Mouse (Mus musculus) kidney, postnatal 0 days (tissue): ENCODE measurements at regions not wholly inside any gene's neighbourhood (a gene's known extent, or its start where the extent isn't known, plus 50 kb on each side); places are given as distances from the start of the nearest gene placed in this dataset.
"Not testable (repeated sequence)": the region's sequence is repeated elsewhere in the genome, so short reads cannot be mapped to it uniquely, and the experiment has no call there.

Experiments used
- ATAC-seq: fragments of 200-750 bp; cut with Nextera tagmentation; replicated peaks from 2 replicates; pipeline ENCODE4 v1.8.0; 2017; ENCODE audit warnings: low read depth, moderate number of reproducible peaks, moderate TSS enrichment, moderate library complexity; ENCODE audit not compliant: low FRiP score
- DNase-seq: peaks from one replicate; pipeline ENCODE4 v3.0.0-alpha.2; 2016; ENCODE audit warnings: low spot score
- H3K27ac ChIP-seq: fragments of 300-500 bp; sonication (generic); 2 replicates; pipeline ENCODE4 v1.5.1; 2014; ENCODE audit warnings: mild to moderate bottlenecking
- H3K27me3 ChIP-seq: fragments of 300-500 bp; sonication (generic); 2 replicates; pipeline ENCODE4 v1.6.1; 2014; ENCODE audit warnings: low read length, mixed read lengths; ENCODE audit not compliant: insufficient read depth
- H3K36me3 ChIP-seq: fragments of 300-500 bp; sonication (generic); 2 replicates; pipeline ENCODE4 v1.6.1; 2014; ENCODE audit warnings: low read length, mixed read lengths; ENCODE audit not compliant: insufficient read depth
- H3K4me1 ChIP-seq: fragments of 300-500 bp; sonication (generic); replicated peaks from 2 replicates; pipeline ENCODE4 v1.6.1; 2014; ENCODE audit warnings: antibody characterized with exemption, low read length, mixed read lengths; ENCODE audit not compliant: insufficient read depth
- H3K4me2 ChIP-seq: fragments of 300-500 bp; sonication (generic); 2 replicates; pipeline ENCODE4 v1.6.1; 2014; ENCODE audit warnings: mild to moderate bottlenecking, low read length, moderate library complexity, mixed read lengths
- H3K4me3 ChIP-seq: fragments of 300-500 bp; sonication (generic); replicated peaks from 2 replicates; pipeline ENCODE4 v1.5.1; 2014; ENCODE audit warnings: low read depth, low read length
- H3K9ac ChIP-seq: fragments of 300-500 bp; sonication (generic); 2 replicates; pipeline ENCODE4 v1.6.1; 2014; ENCODE audit warnings: low read depth, low read length
- H3K9me3 ChIP-seq: fragments of 300-500 bp; sonication (generic); replicated peaks from 2 replicates; pipeline ENCODE4 v1.6.1; 2016; ENCODE audit warnings: low read length, inconsistent platforms, mixed read lengths
- CTCF ChIP-seq: IDR thresholded peaks from 2 replicates; pipeline ENCODE4 v1.5.1; 2016; ENCODE audit warnings: antibody characterized with exemption, low read depth, mild to moderate bottlenecking, moderate library complexity
- WGBS: fragments of 180-500 bp; shearing (Covaris S2); extraction: QIAGEN DNeasy Blood & Tissue Kit; methylation state at CpG from one replicate; pipeline ENCODE4 v1.1.7; 2014; 5-methylcytosine and 5-hydroxymethylcytosine counted together

DNA sequence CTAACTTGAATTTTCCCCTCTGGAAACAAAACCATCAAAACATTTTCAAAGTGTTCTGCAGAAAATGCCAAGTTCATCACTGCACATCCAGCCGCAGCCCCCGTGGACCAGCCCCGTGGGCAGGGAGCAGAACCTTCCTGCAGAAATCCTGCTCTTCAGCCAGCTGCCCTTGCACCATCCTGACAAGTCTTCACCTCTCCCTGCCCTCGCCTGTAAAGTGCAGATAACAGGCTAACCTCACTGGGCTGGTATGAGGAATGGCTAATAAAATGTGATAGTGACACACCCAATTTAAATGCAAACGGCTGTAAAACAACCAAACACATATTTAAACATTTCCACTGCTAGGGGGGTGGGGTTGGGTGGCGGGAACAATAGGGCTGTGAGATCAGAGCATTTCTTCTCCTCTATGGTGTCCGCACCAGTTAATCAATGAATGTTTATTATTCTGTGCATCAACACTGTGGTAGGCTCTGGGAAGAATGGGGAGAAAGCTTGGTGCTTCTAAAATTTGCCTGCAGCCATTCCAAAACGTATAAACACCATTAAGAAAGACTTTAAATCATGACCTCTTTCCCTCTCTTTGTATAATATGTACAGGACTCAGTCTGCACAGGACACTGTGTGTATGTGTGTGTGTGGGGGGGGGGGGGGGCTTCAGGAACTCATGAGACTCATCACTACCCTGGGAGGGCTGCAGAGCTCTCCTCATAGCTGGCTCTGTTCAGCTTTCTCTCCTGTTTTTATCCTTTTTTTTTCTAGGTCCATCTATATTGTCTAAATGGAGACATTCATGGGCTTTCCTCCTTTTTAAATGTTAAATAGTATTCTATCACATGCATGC, 215.1 kb upstream of the Klf3 start:
- H3K9ac ChIP-seq = no peak overlapping the region
- H3K27me3 ChIP-seq = no peaks in the 10 kb centered on the region
- ATAC-seq = no peak
- H3K4me2 ChIP-seq = no peak overlapping the region
- no peak overlapping the region for H3K27ac ChIP-seq
- no peak for DNase-seq
- 0 out of 2 replicates have a peak, but pooled peaks cover 5% of the 10 kb centered on the region for H3K4me1 ChIP-seq
- TF ChIP-seq CTCF = no peak
- H3K4me3 ChIP-seq = no peak overlapping the region
- H3K9me3 ChIP-seq = no peaks in the 10 kb centered on the region
- H3K36me3 ChIP-seq = no peaks in the 10 kb centered on the region
- WGBS = 27% methylated on average over 8 of the region's 8 CpGs

DNA sequence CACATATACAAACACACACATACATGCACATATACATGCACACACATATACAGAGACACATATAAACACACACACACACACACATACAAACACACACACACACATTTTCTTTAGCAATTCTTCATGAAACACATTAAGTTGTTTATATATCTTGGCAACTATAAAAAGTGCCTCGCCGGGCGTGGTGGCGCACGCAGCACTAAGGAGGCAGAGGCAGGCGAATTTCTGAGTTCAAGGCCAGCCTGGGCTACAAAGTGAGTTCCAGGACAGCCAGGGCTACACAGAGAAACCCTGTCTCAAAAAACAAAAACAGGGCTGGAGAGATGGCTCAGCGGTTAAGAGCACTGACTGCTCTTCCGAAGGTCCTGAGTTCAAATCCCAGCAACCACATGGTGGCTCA, 214.4 kb upstream of the Klf3 start:
- not testable (repeated sequence) for H3K9ac ChIP-seq

GRCm38 (mm10) chr5:64590036-64590435, 213.2 kb upstream of the Klf3 start:
- ATAC-seq = no peak
- H3K36me3 ChIP-seq = no peaks in the 10 kb centered on the region

More for the DNA sequence above, 214.4 kb upstream of the Klf3 start:
- not testable (repeated sequence) for ATAC-seq, H3K27me3 ChIP-seq, H3K4me1 ChIP-seq, DNase-seq, H3K9me3 ChIP-seq, H3K27ac ChIP-seq, H3K4me3 ChIP-seq, H3K4me2 ChIP-seq, H3K36me3 ChIP-seq
- WGBS = 98% methylated on average over 8 of the region's 8 CpGs

DNA sequence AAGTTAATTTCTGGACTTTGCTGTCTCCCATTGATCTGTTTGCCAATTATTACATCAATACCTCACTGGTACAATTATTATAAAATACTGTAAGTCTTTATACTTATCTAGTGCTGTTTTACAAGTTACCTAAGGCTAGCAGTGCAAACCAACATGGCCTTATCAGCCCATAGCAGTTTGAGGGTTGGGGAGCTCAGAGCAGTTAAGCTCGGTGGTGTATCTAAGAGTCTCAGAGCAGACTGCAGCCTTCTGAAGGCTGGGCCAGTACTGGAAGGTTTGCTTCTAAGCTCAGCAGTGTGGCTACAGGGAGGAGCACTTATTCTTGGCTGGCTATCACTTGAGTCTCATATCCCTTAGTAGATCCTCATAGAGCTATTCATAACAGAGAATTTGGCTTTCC, 212.4 kb upstream of the Klf3 start:
- DNase-seq = no peak
- H3K9ac ChIP-seq = no peak overlapping the region
- H3K4me3 ChIP-seq = no peak overlapping the region
- ATAC-seq = no peak
- H3K9me3 ChIP-seq = no peaks in the 10 kb centered on the region
- H3K27me3 ChIP-seq = no peaks in the 10 kb centered on the region
- H3K27ac ChIP-seq = no peak overlapping the region
- TF ChIP-seq CTCF = no peak
- WGBS = 94% methylated on average over 1 of the region's 1 CpGs
- H3K36me3 ChIP-seq = no peaks in the 10 kb centered on the region
- no peak overlapping the region for H3K4me2 ChIP-seq
- H3K4me1 ChIP-seq = 0 out of 2 replicates have a peak, but pooled peaks cover 5% of the 10 kb centered on the region

More at GRCm38 (mm10) chr5:64590036-64590435, 213.2 kb upstream of the Klf3 start:
- Histone ChIP-seq H3K27me3 (no peaks in the 10 kb centered on the region), H3K4me3 (no peak overlapping the region), H3K9ac (no peak overlapping the region), H3K9me3 (no peaks in the 10 kb centered on the region), H3K4me2 (no peak overlapping the region), H3K4me1 (0 out of 2 replicates have a peak, but pooled peaks cover 5% of the 10 kb centered on the region), H3K27ac (no peak overlapping the region)
- DNase-seq = no peak
- WGBS = 92% methylated on average over 5 of the region's 5 CpGs
- TF ChIP-seq CTCF = no peak

DNA sequence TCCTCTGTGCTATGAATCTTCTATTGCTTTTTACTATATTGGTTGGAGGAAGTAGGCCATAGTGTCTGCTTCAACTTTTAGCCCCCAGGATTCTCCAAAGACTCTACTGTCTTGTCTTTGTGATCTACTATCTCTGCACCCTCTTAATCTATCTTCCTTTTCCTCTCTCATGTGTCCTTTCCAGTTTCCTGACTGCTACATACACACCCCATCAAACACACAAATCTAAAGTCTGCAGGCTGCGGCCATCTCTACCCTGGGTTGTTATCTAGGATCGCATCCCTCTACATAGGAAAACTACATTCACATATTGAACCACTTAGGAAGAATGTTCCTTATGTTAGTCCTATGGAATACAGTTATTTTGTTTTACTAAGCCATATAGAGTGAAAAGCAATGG, 211.4 kb upstream of the Klf3 start:
- WGBS = 95% methylated on average over 2 of the region's 2 CpGs
- H3K4me2 ChIP-seq = no peak overlapping the region
- no peak overlapping the region for H3K27ac ChIP-seq
- H3K4me1 ChIP-seq = 0 out of 2 replicates have a peak, but pooled peaks cover 5% of the 10 kb centered on the region
- H3K9ac ChIP-seq = no peak overlapping the region
- no peak for TF ChIP-seq CTCF
- no peak for DNase-seq
- no peaks in the 10 kb centered on the region for H3K9me3 ChIP-seq
- ATAC-seq = no peak
- H3K36me3 ChIP-seq = no peaks in the 10 kb centered on the region
- no peak overlapping the region for H3K4me3 ChIP-seq
- no peaks in the 10 kb centered on the region for H3K27me3 ChIP-seq

GRCm38 (mm10) chr5:64595220-64595619, 208.0 kb upstream of the Klf3 start:
- no peak for DNase-seq
- H3K4me1 ChIP-seq = peaks cover 16% of the 10 kb centered on the region
- H3K27me3 ChIP-seq = no peaks in the 10 kb centered on the region
- no peak overlapping the region for H3K27ac ChIP-seq
- WGBS = 58% methylated on average over 3 of the region's 3 CpGs
- no peaks in the 10 kb centered on the region for H3K36me3 ChIP-seq
- no peaks in the 10 kb centered on the region for H3K9me3 ChIP-seq
- no peak overlapping the region for H3K4me3 ChIP-seq
- TF ChIP-seq CTCF = no peak
- H3K4me2 ChIP-seq = no peak overlapping the region
- H3K9ac ChIP-seq = no peak overlapping the region
- ATAC-seq = no peak
